Mouse (Mus musculus): ENCODE data around the gene Rtn4r.

Gene Rtn4r

GRCm38 (mm10) chr16:18197881-18198280 lies 70.4 kb downstream of the Rtn4r start:
- no peak for DNase-seq

GRCm38 (mm10) chr16:18198365-18199098 lies 71.1 kb downstream of the Rtn4r start:
- no peak for DNase-seq

GRCm38 (mm10) chr16:18200062-18200461 lies 72.6 kb downstream of the Rtn4r start:
- DNase-seq = no peak

GRCm38 (mm10) chr16:18201620-18202019 lies 74.2 kb downstream of the Rtn4r start:
- DNase-seq = no peak

Data from layer of hippocampus, adult 9-11 months (tissue).